Mouse (Mus musculus): ENCODE measurements around the gene Evc2.

The Evc2 gene

GRCm38 (mm10) chr5:37338288-37338687, at the start of gene Evc2:
Gene Evc2, plus strand, starts transcription at chr5:37338499.
- DNase-seq (ENCODE audit: low read depth, low spot score), result peak; percentile 58

GRCm38 (mm10) chr5:37289236-37289635, 49.1 kb upstream of the Evc2 start:
- peak; percentile 67 for DNase-seq (ENCODE audit: low read depth, low spot score)

GRCm38 (mm10) chr5:37290983-37291382, 47.3 kb upstream of the Evc2 start:
- peak; percentile 59 for DNase-seq (ENCODE audit: low read depth, low spot score)

- no peak for DNase-seq (ENCODE audit: low read depth, low spot score)
These were observed 41.6 kb upstream of the Evc2 start for GRCm38 (mm10) chr5:37296717-37297116.

GRCm38 (mm10) chr5:37298370-37298769, 39.9 kb upstream of the Evc2 start:
- DNase-seq (ENCODE audit: low read depth, low spot score), result peak; percentile 36

GRCm38 (mm10) chr5:37310026-37310425, 28.3 kb upstream of the Evc2 start:
- DNase-seq (ENCODE audit: low read depth, low spot score), result peak; percentile 10

GRCm38 (mm10) chr5:37312980-37313722, 25.1 kb upstream of the Evc2 start:
- no peak for DNase-seq (ENCODE audit: low read depth, low spot score)

GRCm38 (mm10) chr5:37318715-37319114, 19.6 kb upstream of the Evc2 start:
- DNase-seq (ENCODE audit: low read depth, low spot score), result no peak

GRCm38 (mm10) chr5:37320174-37320573, 18.1 kb upstream of the Evc2 start:
- no peak for DNase-seq (ENCODE audit: low read depth, low spot score)

- DNase-seq (ENCODE audit: low read depth, low spot score), result no peak
These were observed 17.5 kb upstream of the Evc2 start for GRCm38 (mm10) chr5:37320761-37321160.

GRCm38 (mm10) chr5:37326675-37327074, 11.6 kb upstream of the Evc2 start:
- DNase-seq (ENCODE audit: low read depth, low spot score), result no peak

GRCm38 (mm10) chr5:37330449-37331132, 7.7 kb upstream of the Evc2 start:
- DNase-seq (ENCODE audit: low read depth, low spot score), result peak; percentile 32

GRCm38 (mm10) chr5:37331133-37331505, 7.2 kb upstream of the Evc2 start:
- DNase-seq (ENCODE audit: low read depth, low spot score), result no peak

GRCm38 (mm10) chr5:37332066-37332465, 6.2 kb upstream of the Evc2 start:
- DNase-seq (ENCODE audit: low read depth, low spot score), result no peak

- no peak for DNase-seq (ENCODE audit: low read depth, low spot score)
These were observed 3.2 kb upstream of the Evc2 start for GRCm38 (mm10) chr5:37335061-37335460.

- peak; percentile 65 for DNase-seq (ENCODE audit: low read depth, low spot score)
These were observed 1.7 kb upstream of the Evc2 start, which contains the start of gene Evc for GRCm38 (mm10) chr5:37336485-37337105. Gene Evc, minus strand, starts transcription at chr5:37336894.

- DNase-seq (ENCODE audit: low read depth, low spot score), result no peak
These were observed 603 bp upstream of the Evc2 start for GRCm38 (mm10) chr5:37337696-37338095.

- DNase-seq (ENCODE audit: low read depth, low spot score), result no peak
These were observed 5.7 kb downstream of the Evc2 start for GRCm38 (mm10) chr5:37343962-37344361.

- DNase-seq (ENCODE audit: low read depth, low spot score), result no peak
These were observed 13.5 kb downstream of the Evc2 start for GRCm38 (mm10) chr5:37351791-37352190.

GRCm38 (mm10) chr5:37354385-37354784, 16.1 kb downstream of the Evc2 start:
- peak; percentile 57 for DNase-seq (ENCODE audit: low read depth, low spot score)

- no peak for DNase-seq (ENCODE audit: low read depth, low spot score)
These were observed 17.7 kb downstream of the Evc2 start for GRCm38 (mm10) chr5:37356027-37356426.

GRCm38 (mm10) chr5:37362618-37363017, 24.3 kb downstream of the Evc2 start:
- DNase-seq (ENCODE audit: low read depth, low spot score), result no peak

- DNase-seq (ENCODE audit: low read depth, low spot score), result no peak
These were observed 25.0 kb downstream of the Evc2 start for GRCm38 (mm10) chr5:37363284-37363683.
